Mouse (Mus musculus): ENCODE data around the gene Asic2. TPM values are rescaled to one million over a fixed set of nuclear protein-coding genes. Genes with fewer than 3 reads are reported as not detected.

Gene Asic2
- total RNA-seq, 2 experiments from 2014 or later: not detected

DNA sequence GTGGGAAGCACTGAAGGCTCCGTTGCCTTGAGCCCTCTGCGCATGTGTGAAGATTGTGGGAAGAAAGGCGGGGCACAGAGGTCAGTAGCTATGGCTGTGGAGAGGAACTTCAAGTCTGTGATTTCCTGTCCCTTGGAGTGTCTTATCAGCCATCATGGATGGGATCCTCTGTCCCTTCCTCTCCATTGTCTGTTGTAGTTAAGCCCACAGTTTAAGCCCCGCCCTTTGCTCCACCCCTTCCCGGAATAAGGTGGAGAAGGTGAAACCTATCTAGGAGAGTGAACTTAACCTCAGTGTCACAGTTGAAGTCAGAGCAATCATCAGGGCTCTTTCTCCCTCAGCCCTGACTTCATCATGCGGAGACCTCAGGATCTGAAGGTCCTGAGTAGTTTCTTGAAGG lies 347.7 kb downstream of the Asic2 start:
- intact Hi-C loops (cut with DNase I): no loop called here
- no peak for DNase-seq

DNA sequence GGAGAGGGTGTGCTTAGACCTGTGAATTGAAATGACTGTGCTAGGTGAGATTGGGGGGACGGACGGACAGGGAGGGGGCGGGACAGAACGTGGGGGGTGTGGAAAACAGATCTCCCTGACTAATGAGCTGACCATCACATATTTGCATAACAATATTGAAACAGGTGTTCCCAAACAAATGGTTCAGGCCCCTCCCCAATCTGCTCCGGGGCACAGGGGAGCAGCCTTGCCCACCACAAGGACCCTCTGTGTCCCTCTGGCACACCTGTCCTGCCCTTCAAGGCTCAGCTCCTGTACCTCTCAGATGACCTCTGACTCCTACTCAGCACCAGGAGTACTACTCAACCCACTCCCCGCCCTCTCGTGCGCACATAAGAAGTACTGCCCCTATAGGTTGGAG lies 351.8 kb downstream of the Asic2 start:
- no peak for DNase-seq
- intact Hi-C loops (cut with DNase I): loop anchor here (10.0 kb wide), 1 partner anchor 922 kb away; no protein-coding TSS in a partner anchor

DNA sequence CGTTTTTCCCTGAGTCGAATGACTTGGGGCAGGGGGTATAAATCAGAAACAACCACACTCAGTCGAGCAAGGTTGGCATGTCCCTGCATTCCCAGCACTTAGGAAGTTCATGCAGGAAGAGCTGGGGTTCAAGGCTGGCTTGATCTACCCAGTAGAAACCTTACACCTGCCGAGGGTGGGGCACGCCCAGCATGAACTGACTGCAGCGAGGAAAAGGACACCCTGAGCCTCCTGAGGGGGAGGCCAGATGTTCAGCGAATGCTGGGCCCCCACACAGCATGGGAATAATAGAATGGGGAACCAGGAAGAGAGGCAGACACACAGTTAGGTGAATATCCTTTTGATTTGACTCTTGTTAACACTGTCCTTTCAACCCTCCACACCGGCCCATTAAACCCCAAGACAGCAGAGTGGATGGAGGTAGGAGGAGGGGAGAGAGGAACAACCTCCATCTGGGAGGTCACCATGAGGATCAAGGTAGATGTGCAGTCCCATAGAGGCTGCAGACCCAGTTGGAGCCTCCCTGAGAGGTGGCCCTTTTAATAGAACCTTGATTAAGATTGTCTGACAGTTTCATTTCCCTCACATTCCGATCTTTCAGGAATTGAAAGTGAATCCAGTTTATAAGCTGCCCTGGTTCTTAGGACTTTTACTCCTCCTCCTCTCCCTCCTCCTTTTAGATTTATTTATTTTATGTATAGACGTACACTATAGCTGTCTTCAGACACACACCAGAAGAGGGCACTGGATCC lies 354.2 kb downstream of the Asic2 start:
- intact Hi-C loops (cut with DNase I): loop anchor here (1.0 to 10.0 kb wide), 4 partner anchors 26 to 919 kb away; no protein-coding TSS in a partner anchor
- DNase-seq: no peak

DNA sequence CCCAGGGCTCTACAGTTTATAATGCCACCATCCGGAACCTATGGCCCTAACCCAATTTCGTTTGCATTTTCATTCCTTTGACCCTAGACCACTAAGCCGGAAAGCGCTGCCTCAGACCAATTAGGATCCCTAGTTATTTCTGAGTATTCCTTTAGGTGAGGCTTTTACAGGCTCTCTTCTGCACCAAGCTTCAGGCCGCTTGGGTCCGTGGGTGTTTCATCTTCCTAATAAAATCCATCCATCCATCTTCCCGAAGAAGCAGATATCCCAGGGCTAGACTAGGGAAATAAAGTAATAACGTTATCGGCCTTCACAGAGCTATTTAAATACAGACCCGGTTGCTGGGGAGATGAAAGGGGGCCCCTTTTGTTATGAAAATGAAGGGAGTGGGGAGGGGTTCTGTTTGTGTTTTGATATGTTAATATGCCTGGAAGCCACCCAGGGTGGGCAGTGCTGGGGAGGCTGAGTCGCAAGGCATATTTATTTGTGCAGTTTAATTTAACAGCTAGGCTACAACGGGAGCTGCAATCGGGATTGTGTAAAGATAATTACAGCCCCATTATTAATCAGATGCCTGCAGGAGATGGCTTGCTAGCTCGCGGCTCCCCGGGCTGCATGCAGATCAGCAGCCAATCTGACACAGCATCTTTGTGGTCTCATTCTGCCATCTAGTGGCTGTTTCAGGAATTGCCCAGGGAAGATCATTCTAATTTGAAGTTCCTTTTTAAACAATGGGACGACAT lies 355.3 kb downstream of the Asic2 start:
- intact Hi-C loops (cut with DNase I): loop anchor here (1.0 to 10.0 kb wide), 4 partner anchors 25 to 918 kb away; no protein-coding TSS in a partner anchor
- peak; percentile 82 to 83 for DNase-seq

DNA sequence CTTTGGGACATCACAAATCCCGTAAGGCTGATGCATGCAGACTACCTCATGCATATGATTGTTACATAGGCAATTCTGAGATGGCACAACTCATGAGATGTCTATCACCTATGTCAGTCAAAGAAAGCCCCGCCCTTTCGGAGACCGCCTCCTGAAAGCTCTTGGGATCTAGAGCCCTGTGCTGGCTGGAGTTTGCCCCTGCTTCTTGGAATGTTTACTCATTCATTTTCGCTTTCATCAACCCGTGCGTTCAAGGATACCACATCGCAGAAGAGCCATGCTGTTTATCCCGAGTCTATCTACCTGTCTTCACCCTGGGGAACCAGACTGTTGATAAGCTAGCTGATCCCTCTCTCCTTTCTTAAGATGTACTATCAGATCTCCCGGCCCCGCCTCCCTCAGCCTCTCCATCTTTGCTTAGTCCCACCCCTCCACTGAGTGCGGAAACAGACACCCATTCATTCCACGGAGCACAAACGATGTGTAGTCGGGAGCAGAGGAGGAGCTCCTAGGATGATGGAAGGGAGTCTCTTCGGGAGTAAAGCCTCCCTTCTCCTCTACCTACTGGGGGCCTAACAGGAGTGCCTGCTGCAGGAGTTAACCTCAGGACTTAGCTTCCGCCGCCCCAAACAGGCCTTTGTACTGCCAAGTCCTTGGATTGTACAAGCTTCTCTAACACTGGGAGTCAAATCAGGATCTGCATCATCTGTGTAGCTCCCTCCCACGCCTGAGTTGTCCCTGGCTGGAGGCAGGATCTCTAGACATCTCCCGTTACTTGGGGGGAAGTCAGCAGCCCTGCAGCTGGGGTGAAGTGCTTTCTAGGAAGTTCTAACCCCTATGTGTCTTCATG lies 356.1 kb downstream of the Asic2 start:
- intact Hi-C loops (cut with DNase I): loop anchor here (2.0 to 10.0 kb wide), 3 partner anchors 235 to 917 kb away; no protein-coding TSS in a partner anchor
- DNase-seq: no peak

DNA sequence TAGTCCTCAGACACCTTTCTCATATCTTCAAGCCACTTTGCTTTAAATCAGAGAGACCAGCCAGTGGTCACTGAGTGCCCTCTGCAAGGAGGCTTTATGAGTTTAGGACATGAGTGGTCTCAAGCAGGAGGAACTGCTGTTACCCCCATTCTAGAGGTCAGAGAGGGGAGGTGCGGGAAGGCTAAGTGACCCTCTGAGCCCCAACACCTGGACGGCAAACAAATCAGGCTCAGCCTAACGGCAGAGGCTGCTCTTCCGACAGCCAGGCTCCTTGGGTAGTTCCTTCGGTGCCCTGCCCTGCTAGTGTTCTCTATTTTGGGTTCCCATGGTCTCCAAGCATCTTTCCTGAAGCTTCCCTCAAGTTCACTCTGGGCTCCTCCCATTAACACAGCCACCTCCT lies 357.8 kb downstream of the Asic2 start:
- no peak for DNase-seq
- intact Hi-C loops (cut with DNase I): loop anchor here (5.0 to 10.0 kb wide), 2 partner anchors 233 to 916 kb away; no protein-coding TSS in a partner anchor

DNA sequence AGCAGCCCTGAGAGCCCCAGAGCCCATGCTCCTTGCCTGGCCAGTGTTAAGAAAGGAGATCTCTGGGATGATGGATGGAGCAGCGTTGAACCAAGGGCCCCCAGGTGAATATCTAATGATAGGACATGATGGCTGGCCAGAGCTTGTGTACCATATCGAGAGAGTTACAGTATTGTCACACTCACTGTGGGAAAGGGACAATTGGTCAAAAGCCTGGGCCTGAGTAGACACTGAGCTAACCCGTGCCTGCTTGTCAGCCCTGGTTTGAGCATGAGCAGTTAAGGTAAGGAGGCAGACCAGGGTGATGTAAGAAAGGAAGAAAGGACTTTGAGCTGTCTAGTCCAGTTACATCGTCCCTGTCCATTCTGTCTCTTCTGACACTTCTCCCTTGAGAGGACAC lies 365.3 kb downstream of the Asic2 start:
- DNase-seq: no peak
- intact Hi-C loops (cut with DNase I): no loop called here

DNA sequence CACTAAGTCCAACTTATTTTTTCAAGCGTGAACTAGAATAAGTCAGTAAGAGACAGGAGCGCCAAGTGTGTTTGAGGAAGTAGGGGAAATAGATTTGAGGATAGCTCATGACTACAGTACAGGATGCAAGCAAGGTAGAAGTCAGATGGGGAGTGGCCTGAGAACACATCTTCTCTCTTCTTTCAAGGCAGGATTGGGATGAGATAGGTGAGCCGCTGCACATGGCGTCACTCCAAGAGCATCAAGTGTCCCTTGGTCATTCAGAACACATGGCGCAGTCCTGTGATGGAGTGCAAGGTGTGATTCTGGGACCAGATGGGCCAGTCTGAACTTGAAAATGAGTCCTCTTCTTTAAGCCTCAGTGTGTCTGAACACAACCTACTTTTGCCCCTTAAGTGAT lies 366.5 kb downstream of the Asic2 start:
- no peak for DNase-seq
- intact Hi-C loops (cut with DNase I): no loop called here

DNA sequence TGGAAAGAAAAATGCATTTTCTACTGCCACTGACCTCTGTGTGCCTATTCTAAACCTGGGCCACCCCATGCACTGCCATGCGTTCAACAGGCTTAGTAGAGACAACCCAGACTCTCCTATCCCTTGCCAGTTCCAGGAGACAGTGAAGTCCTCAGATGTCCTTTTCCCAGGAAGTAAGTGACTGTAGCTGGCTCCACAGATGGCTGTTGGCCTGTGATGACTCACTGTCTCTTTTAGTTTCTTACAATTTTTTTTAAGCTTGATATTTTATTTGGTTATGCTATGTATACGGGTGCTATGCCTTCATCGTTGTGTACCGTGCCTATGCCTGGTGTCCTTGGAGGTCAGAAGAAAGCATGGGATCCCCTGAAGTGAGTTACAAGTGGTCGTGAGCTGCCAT lies 370.7 kb downstream of the Asic2 start:
- intact Hi-C loops (cut with DNase I): no loop called here
- no peak for DNase-seq

DNA sequence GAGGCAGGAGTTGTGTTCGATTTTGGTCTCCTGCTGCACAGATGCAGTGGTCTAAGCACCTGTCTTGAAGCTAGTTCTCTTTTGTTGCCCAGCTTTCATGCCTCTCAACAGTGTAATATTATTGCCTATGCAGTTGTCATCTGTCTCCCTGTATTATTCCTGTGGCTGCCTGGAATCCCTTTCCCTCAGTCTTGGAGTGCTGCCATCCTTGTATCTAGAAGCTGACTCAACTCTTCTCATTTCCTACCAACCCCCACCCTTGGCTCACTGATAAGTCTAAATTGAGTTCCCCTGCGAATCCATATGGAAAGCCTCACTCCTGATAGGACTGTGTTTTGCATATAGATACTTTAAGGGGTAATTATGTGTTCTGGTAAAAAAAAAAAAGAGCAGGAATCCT lies 373.0 kb downstream of the Asic2 start:
- peak in 1 of 2 experiments; percentile 2 for DNase-seq
- intact Hi-C loops (cut with DNase I): no loop called here

DNA sequence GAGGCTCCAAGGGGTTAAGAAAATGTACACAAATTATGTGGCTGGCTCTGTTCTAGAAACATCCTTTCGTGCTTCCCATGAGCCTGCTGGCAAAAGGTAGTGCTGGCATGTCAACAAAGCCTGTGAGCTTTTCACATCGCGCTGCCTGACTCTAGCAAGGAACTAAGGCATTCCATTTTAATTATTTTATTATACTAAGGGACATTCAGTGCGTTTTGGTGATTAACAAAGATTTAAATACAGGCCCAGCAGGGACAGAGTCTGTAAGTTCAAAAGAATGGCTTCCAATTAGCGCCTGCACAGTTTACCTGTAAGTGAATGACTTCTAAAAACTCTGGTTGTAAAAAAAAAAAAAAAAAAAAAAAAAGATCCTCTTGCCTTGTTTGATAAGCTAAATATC lies 375.5 kb downstream of the Asic2 start:
- no peak for DNase-seq
- intact Hi-C loops (cut with DNase I): no loop called here

DNA sequence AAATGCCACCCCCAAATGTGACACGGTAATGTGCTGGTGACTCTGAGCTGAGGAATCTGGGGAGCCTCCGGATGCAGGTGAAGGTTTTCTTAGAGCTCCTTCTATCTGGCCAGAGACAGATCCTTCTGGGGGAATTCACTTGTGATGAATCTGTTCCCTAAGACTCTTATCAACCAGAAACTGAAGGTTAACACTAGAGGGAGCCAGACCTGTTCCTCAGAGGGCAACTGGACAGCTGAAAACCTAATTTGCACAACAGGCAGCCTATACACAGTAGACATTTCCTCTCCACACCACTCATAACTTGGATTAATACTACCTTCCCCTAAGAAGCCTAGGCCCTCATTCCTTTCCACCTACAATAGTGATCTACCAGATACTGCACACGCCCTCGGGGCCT lies 377.3 kb downstream of the Asic2 start:
- intact Hi-C loops (cut with DNase I): no loop called here
- no peak for DNase-seq

DNA sequence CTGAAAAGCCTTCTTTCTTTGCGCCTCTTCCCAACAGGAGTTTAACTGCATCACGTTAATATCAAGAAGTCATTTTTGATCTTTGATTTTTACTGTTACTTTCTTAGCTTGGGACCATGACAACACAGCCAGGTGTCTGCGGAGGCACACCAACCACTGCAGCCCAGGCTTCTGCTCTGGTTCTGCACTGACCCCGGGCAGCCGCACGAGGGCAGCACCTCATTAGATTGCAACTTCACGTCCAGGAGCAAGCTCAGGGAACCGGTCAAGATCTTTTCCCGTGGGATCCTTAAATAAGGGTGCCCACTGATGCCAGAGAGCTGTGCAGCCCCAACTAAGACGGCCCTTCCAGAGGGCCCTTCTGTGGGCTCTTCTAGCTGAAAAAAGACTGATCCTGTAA lies 379.6 kb downstream of the Asic2 start:
- peak; percentile 64 to 71 for DNase-seq
- intact Hi-C loops (cut with DNase I): loop anchor here (1.0 kb wide), 1 partner anchor 25 kb away; no protein-coding TSS in a partner anchor

DNA sequence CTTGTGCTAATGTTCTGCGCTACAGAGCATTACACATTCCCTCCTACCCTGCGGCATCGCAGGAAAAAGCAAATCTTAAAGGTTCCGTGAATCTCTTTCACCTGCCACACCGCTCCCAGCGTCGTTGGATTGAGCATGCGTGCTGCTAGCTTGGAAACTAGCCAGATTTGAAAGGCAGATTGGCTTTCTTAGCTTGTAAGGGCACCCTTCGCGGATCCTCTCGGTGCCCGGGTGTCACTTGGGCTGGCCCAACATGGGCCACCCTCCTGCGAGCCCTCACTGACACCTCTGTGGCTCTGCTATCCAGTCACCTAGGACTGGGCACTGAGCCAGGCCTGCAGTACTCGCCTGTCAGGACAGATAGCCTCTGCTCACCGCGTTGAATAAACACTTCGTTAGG lies 380.3 kb downstream of the Asic2 start:
- intact Hi-C loops (cut with DNase I): loop anchor here (1.0 kb wide), 1 partner anchor 25 kb away; no protein-coding TSS in a partner anchor
- peak; percentile 18 to 19 for DNase-seq

DNA sequence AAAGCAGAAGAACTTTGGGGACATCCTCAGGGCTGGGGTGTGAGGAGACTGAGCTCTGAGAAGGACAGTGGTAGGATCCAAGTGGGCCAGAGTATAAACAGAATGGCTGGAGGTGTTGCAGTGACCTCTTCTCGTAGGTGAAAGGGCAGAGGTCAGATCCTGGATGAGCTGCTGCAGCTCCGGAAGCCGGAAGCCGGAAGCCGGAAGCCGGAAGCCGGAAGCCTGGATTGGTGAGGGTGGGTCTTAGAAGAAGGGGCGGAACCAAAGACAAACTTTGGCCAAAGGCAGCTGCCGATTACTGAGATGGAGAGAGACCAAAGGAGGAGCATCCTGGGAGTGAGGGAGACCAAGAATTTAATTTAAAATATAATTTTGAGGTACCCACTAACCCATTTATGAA lies 381.1 kb downstream of the Asic2 start:
- intact Hi-C loops (cut with DNase I): no loop called here
- no peak for DNase-seq

DNA sequence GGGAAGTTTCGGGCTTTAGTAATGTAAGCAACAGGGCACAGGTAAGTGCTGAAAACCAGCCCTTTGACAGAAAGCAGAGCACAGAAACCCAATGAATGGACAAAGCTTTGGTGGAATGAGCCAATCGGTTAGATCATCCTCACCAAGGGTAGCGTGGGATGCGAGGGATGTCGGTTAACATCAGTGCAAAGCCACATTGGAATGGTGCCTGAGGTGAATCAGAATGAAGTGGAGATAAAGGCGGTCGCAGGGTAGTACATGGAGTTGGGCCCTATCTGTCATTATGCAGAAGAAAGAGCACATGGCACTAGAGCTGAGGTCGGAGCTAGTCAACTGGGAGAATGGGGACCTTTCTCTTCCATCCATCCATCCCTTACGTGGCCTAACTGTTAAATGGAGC lies 383.8 kb downstream of the Asic2 start:
- intact Hi-C loops (cut with DNase I): no loop called here
- DNase-seq: no peak

DNA sequence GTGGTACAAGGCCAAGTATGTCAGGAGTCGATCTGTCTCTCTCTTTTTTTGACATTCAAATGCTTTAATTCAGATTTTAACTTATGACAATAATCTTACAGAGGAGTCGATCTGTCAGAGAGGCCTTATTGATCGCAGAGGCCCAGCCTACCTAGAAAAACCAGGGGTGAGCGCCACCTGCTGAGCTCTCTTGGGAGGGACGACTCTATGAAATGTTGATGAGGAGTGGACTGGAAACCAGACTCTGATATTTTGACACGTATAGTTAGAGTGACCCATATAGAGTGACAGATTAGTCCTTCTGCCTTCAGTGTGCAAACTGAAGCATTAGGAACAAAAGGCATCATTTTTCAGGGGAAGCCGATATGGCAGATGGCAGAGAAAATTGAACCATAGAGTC lies 385.1 kb downstream of the Asic2 start:
- intact Hi-C loops (cut with DNase I): no loop called here
- DNase-seq: no peak

DNA sequence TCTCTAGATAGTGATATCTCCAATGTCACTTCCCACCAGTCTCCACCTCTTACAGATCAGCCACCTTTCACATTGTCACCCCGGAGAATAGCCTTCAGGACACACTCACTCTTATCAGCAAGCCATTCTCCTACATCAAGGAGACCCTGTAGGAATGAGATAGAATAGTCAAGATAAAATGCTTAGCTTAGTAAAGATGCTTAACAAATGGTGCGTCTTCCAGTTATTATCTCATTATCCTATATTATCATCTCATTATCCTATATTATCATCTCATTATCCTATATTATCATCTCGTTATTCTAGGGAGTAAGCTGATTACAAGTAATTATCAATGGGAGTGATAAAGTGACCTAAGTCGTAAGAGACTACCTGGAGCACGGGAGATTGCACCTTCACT lies 386.1 kb downstream of the Asic2 start:
- DNase-seq: no peak
- intact Hi-C loops (cut with DNase I): no loop called here

DNA sequence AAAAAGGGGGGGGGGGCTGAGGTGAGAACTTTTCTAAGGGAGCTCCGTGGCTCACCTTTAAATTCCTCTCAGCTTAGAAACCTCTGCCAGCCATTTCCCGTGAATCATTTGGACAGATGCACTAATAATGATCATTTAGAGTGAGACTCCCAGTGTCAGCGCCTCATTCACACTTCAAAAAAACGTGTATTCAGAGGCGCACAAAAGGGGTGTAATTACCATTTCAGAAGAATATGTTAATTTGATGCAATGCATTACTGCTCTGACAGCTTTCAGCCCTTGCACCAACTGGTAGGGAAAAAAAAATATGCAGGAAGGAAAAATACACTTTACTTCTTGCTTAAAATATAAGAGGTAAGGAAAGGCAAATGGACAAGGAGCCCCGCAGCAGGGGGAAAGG lies 388.5 kb downstream of the Asic2 start:
- intact Hi-C loops (cut with DNase I): no loop called here
- DNase-seq: no peak

DNA sequence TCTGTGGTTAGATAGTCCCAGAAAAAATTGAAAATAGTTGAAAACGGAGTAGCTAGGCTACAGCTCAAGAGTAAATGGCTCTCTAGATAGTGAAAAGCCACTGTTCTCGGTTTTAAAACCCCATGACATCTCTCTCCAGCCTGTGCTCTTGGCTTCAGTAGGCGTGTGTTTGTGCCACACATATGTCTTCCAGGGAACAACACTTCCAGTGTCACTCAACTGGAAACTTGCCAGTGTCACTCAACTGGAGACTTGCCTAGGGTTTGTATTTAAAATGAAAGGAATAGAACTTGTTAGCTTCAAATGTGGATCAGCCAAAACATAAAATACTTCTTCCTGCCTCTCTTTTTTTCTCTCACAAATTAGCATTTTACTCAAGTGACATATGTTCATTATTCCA lies 397.9 kb downstream of the Asic2 start:
- intact Hi-C loops (cut with DNase I): no loop called here
- no peak for DNase-seq

DNA sequence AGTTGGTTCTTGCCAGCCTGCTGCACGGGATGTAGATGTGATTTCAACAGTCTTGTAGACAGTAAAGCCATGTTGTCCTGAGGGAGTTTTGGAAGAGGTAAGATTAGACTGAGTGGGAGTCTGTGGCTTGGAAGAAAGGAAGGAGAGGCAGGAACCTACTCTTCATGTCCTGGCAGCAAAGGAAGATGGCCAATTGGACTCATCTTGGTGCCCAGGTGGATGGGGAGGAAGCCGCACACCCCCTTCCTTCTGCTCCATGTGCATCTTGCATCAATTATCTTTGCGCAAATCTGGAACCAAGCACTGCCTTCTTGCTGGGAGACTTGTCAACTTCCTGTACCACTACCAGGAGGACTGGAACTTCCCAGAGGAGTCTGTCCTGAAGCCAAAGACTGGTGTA lies 403.4 kb downstream of the Asic2 start:
- DNase-seq: no peak
- intact Hi-C loops (cut with DNase I): no loop called here
